Mouse (Mus musculus): Measurements from ENCODE around the gene Stxbp4.

DNA sequence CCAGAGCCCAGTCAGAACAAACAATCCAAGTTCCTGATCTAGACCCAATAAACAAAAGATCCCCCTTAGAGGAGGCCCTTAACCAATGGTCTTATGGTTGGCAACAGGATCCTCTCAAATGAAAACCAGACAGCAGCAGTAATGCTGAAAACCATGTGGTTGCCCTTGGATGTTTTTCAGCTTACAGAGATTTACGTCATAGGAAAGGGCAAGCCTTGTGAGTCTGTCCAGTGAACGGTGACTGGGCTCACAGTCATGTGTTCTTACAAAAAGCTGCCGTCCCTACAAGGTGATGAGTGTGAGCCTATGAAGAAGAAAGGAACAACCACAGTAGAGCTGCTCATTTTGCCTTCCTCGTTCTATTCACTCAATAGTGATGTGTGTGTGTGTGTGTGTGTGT is 22.8 kb upstream of the Stxbp4 start:
- no peak for TF ChIP-seq MXI1 (IDR thresholded peaks at IDR 0.05; ENCODE audit: low read depth, low read length)
- no peak for TF ChIP-seq ZC3H11A (IDR thresholded peaks at IDR 0.05; ENCODE audit: low read depth, low read length)
- TF ChIP-seq CTCF (IDR thresholded peaks at IDR 0.05 in 2 of 3, conservative IDR thresholded peaks at IDR 0.05 in 1 of 3; ENCODE audit: control insufficient read depth in 1 of 3, insufficient read depth in 1 of 3, low read depth in 2 of 3, low read length in 3 of 3, poor library complexity in 1 of 3, severe bottlenecking in 1 of 3) = no peak

All from MEL (cell line).